Mouse (Mus musculus) cortical plate, adult 2 months (tissue): ENCODE data around the gene Calcoco1. TPM values are rescaled to one million over a fixed set of nuclear protein-coding genes. Genes with fewer than 3 reads are reported as not detected.

Experiments
- H3K27ac ChIP-seq: fragments of 200-500 bp; 2 replicates; pipeline ENCODE4 v1.5.1; 2012; ENCODE audit warnings: low read length, control low read depth, inconsistent platforms; ENCODE audit not compliant: insufficient read depth
- H3K4me1 ChIP-seq: fragments of 200-500 bp; 2 replicates; pipeline ENCODE4 v1.6.1; 2011; ENCODE audit warnings: low read length; ENCODE audit not compliant: control insufficient read depth, insufficient read depth
- H3K4me3 ChIP-seq: fragments of 200-500 bp; 2 replicates; pipeline ENCODE4 v1.5.1; 2011; ENCODE audit warnings: mild to moderate bottlenecking, low read length, control low read depth; ENCODE audit not compliant: insufficient read depth
- CTCF ChIP-seq: fragments of 200-500 bp; IDR thresholded peaks from 2 replicates; pipeline ENCODE4 v1.5.1; 2011; ENCODE audit warnings: mild to moderate bottlenecking, control low read depth, low read length; ENCODE audit not compliant: insufficient read depth; ENCODE audit errors: extremely low read depth
- POLR2A ChIP-seq: fragments of 200-500 bp; IDR thresholded peaks from 2 replicates; pipeline ENCODE4 v1.6.1; 2011; ENCODE audit warnings: mild to moderate bottlenecking, low read length, control low read depth; ENCODE audit not compliant: insufficient read depth; ENCODE audit errors: extremely low read depth
- polyA plus RNA-seq: library from polyadenylated mRNA; depleted of rRNA; stranded (reverse); fragments of >200 nt; gene quantifications from 2 replicates; pipeline ENCODE4 v1.2.3, GENCODE M21; 2012

Calcoco1 gene
- polyA plus RNA-seq, 1 experiment, result 62.5 TPM

DNA sequence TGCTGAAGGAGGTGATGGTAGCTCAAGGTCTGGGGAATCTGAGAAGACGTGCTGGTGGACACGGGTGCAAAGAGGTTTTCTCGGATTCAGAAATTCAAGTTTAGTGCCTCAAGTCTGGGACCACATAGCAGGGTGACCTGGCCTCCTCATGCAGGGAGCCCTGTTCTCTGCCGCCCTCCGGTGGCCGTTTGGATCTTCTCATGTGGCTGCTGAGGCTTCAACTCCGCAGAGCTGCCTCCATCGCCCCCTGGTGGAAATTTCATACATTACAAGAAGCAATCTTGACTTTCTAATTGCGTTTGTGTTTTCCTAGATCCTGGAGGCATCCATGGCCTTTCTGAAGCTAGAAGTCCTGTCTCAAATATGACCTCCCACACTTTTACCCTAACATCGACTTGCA, 20.6 kb upstream of the Calcoco1 start:
- H3K27ac ChIP-seq, result 0 out of 2 replicates have a peak overlapping the region, but pooled peaks have one; percentile 39
- TF ChIP-seq POLR2A (no peak), CTCF (peak; percentile 98)
- peaks cover 3% of the 10 kb centered on the region; the same call in 1 of the 2 replicates for H3K4me1 ChIP-seq

DNA sequence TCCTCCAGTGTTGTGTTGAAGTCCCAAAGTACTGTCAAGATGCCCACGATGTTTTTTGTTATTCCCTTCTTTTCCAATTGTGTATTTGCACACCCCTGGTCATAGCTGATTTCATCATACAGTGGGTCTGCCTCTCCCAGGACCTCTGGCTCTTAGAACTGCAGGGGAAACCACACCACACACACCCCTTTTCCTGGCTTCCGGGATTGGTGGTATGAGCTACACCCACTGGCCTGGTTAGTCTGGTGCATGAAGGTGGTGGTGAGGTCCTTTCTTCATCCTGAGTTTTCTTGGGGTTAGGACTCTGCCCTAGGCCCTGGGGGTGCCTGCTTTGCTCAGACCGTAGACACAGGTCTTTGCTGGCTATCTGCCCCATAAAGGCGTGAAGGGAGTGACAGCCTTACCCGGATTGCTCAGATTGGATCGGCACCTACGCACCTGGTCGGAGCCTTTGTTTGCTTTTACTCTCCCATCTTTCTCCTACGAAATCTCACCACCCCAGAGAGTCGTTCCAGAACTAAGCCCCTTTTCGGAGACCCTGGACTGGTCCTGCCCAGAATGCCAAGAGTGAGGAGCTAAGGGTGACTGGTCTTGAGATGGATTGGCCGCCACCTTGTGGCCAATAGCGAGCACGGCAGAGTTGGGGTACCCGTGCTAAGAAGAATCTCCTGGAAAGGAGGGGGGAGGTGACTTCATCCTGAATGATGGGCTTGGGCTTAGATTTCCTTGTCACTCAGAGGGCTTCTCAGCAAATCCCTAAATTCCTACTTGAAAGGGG, 17.7 kb upstream of the Calcoco1 start:
- peak; percentile 86 for TF ChIP-seq CTCF
- no peak for TF ChIP-seq POLR2A
- H3K27ac ChIP-seq, result no peak overlapping the region
- H3K4me3 ChIP-seq, result no peak overlapping the region
- H3K4me1 ChIP-seq, result peaks cover 3% of the 10 kb centered on the region

More for the DNA sequence above, 20.6 kb upstream of the Calcoco1 start:
- no peak overlapping the region for H3K4me3 ChIP-seq

- no peak overlapping the region for H3K4me3 ChIP-seq
- no peak for TF ChIP-seq POLR2A
- TF ChIP-seq CTCF, result no peak
- H3K27ac ChIP-seq, result no peak overlapping the region
- peaks cover 1% of the 10 kb centered on the region for H3K4me1 ChIP-seq
Measured at GRCm38 (mm10) chr15:102738434-102738833, 16.5 kb upstream of the Calcoco1 start.

GRCm38 (mm10) chr15:102737092-102737491, 15.1 kb upstream of the Calcoco1 start:
- Histone ChIP-seq H3K27ac (no peak overlapping the region), H3K4me1 (peaks cover 5% of the 10 kb centered on the region), H3K4me3 (no peak overlapping the region)
- no peak for TF ChIP-seq POLR2A
- TF ChIP-seq CTCF, result no peak

GRCm38 (mm10) chr15:102736127-102736944, 14.4 kb upstream of the Calcoco1 start:
- H3K27ac ChIP-seq, result no peak overlapping the region
- no peak overlapping the region for H3K4me3 ChIP-seq
- H3K4me1 ChIP-seq, result peaks cover 5% of the 10 kb centered on the region
- no peak for TF ChIP-seq CTCF

GRCm38 (mm10) chr15:102735031-102735430, 13.1 kb upstream of the Calcoco1 start:
- H3K4me1 ChIP-seq, result peaks cover 5% of the 10 kb centered on the region
- H3K4me3 ChIP-seq, result no peak overlapping the region
- TF ChIP-seq CTCF (no peak), POLR2A (no peak)
- no peak overlapping the region for H3K27ac ChIP-seq

- no peak for TF ChIP-seq POLR2A
- TF ChIP-seq CTCF, result no peak
- Histone ChIP-seq H3K4me1 (peaks cover 5% of the 10 kb centered on the region), H3K4me3 (no peak overlapping the region), H3K27ac (no peak overlapping the region)
Measured at GRCm38 (mm10) chr15:102733759-102734531, 12.0 kb upstream of the Calcoco1 start.

DNA sequence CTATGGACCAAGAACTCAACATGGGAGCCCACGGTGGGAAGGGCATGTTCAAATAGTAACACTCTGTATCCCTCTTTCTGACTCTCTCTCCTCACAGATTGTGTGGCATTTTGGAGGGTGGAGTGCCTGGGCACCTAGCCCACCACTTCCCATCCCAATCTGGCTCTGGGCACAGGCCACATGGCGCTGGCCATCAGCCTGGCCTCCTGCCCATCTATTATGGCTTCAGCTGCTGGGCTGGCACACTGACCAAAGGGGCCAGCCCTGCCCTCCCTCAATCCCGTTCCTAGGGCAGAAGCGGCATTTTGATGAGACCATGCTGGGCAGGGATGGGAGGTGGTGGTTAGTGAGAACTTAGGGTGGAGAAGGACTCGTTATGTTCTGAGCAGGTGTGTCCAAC, 11.3 kb upstream of the Calcoco1 start:
- no peak overlapping the region for H3K27ac ChIP-seq

DNA sequence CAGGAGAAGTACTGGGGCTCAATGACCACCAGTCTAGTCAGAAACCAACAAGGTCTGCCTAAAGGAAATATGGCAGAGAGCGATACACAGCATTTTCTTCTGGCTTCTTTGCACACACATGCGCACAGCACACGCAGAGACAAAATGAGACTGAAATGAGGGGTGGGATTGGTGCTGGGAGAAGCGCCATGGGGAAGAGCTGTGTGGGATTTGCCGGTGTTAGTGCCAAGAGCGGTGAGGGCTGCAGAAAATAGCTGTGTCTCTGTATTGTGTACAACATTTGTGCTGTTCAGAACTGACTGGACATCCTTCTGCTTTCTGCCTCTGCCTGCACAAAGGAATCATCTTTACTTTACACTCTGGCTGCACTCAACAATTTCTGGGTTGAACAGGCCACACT, 10.4 kb upstream of the Calcoco1 start:
- 0 out of 2 replicates have a peak overlapping the region, but pooled peaks have one; percentile 7 for H3K27ac ChIP-seq
- no peak for TF ChIP-seq POLR2A
- no peak for TF ChIP-seq CTCF

More for the DNA sequence above, 11.3 kb upstream of the Calcoco1 start:
- TF ChIP-seq POLR2A (no peak), CTCF (no peak)
- Histone ChIP-seq H3K4me1 (peaks cover 5% of the 10 kb centered on the region), H3K4me3 (no peak overlapping the region)

More for the DNA sequence above, 10.4 kb upstream of the Calcoco1 start:
- Histone ChIP-seq H3K4me3 (no peak overlapping the region), H3K4me1 (peaks cover 5% of the 10 kb centered on the region)
